Mouse (Mus musculus): ENCODE measurements around the gene Sptlc3.

The Sptlc3 gene

GRCm38 (mm10) chr2:139641757-139642385 lies 148.2 kb downstream of the Sptlc3 start:
- DNase-seq, result no peak

- DNase-seq, result no peak
Measured at GRCm38 (mm10) chr2:139649518-139649917, 155.8 kb downstream of the Sptlc3 start.

GRCm38 (mm10) chr2:139656750-139657149 lies 163.0 kb downstream of the Sptlc3 start:
- no peak for DNase-seq

- no peak for DNase-seq
Measured at GRCm38 (mm10) chr2:139671838-139672237, 178.1 kb downstream of the Sptlc3 start.

- no peak for DNase-seq
Measured at GRCm38 (mm10) chr2:139672371-139672770, 178.7 kb downstream of the Sptlc3 start.

GRCm38 (mm10) chr2:139677065-139677762 lies 183.5 kb downstream of the Sptlc3 start:
- DNase-seq, result peak; percentile 75

- peak; percentile 45 for DNase-seq
Measured at GRCm38 (mm10) chr2:139677809-139678274, 184.1 kb downstream of the Sptlc3 start, which contains the start of gene Ism1. Gene Ism1, plus strand, starts transcription at chr2:139678178.

GRCm38 (mm10) chr2:139678275-139679140 lies 184.8 kb downstream of the Sptlc3 start:
- DNase-seq, result peak; percentile 58

- DNase-seq, result no peak
Measured at GRCm38 (mm10) chr2:139682540-139682939, 188.8 kb downstream of the Sptlc3 start.

Measured in kidney, postnatal 14 days (tissue).